Comparison of ENCODE assay signal across 30 mouse cellular contexts in genomic region chr10:117081326-117081725, GRCm38 (mm10). TPM values are rescaled to one million over a fixed set of nuclear protein-coding genes. Genes with fewer than 3 reads are reported as not detected.
"Had no signal": no experiment of that assay in that cellular context is flagged by ENCODE, and none has a peak within 500 bp of the region (broad histone marks: within the 10 kb centered on the region; RNA-seq: fewer than 3 reads in every experiment).

No protein-coding gene starts in this region.

- H3K4me2 ChIP-seq: heart, embryonic 12.5 days; hindbrain, embryonic 13.5 days; hindbrain, embryonic 15.5 days; intestine, embryonic 15.5 days; limb, embryonic 12.5 days; liver, embryonic 11.5 days; liver, embryonic 13.5 days; liver, embryonic 15.5 days had no signal

- H3K9ac ChIP-seq: heart, embryonic 12.5 days; hindbrain, embryonic 13.5 days; hindbrain, embryonic 15.5 days; intestine, embryonic 15.5 days; limb, embryonic 12.5 days; liver, embryonic 13.5 days had no signal

- H3K9me3 ChIP-seq: heart, embryonic 10.5 days; heart, embryonic 12.5 days; hindbrain, embryonic 13.5 days; hindbrain, embryonic 15.5 days; intestine, embryonic 15.5 days; limb, embryonic 10.5 days; limb, embryonic 12.5 days; liver, embryonic 13.5 days; liver, embryonic 15.5 days had no signal

- H3K27ac ChIP-seq: hindbrain, embryonic 13.5 days; hindbrain, embryonic 15.5 days; hindbrain, postnatal 0 days; intestine, embryonic 15.5 days; layer of hippocampus, adult 2 months; left cerebral cortex, adult 2 months; limb, embryonic 10.5 days; limb, embryonic 12.5 days had no signal

- H3K27me3 ChIP-seq: heart, embryonic 12.5 days; hindbrain, embryonic 13.5 days; hindbrain, embryonic 15.5 days; intestine, embryonic 15.5 days; limb, embryonic 12.5 days; liver, embryonic 13.5 days; liver, embryonic 15.5 days had no signal

- H3K4me1 ChIP-seq: hindbrain, embryonic 13.5 days; hindbrain, embryonic 15.5 days; intestine, embryonic 15.5 days; limb, embryonic 10.5 days; limb, embryonic 12.5 days had no signal

- DNase-seq: gastrocnemius, postnatal 14 days; gastrocnemius, postnatal 36 days; heart, adult 18-20 months; heart, postnatal 10 days; kidney, adult 18-20 months; kidney, adult 8-10 months; kidney, postnatal 10 days; kidney, postnatal 25 days; kidney, postnatal 4 days; liver; liver, embryonic 13.5 days had no signal

- H3K4me3 ChIP-seq: heart, embryonic 10.5 days; heart, embryonic 12.5 days; hindbrain, embryonic 13.5 days; hindbrain, embryonic 15.5 days; intestine, embryonic 15.5 days; layer of hippocampus, adult 2 months; left cerebral cortex, adult 2 months; limb, embryonic 10.5 days; limb, embryonic 12.5 days; liver, embryonic 13.5 days; liver, embryonic 15.5 days had no signal

RNA-seq across cellular contexts. Expression of gene Lrrc10, which starts 36.2 kb away (rescaled TPM):
- total RNA-seq: gastrocnemius, postnatal 14 days; hematopoietic stem cell, adult 5-6 weeks; left cerebral cortex, adult 2 months; left cerebral cortex, postnatal 14 days; left cerebral cortex, postnatal 36 days had no signal
- polyA plus RNA-seq: hindbrain, embryonic 13.5 days; hindbrain, embryonic 15.5 days; hindbrain, postnatal 0 days; inflammation-experienced regulatory T-cells, adult 6 months; intestine, embryonic 15.5 days; intestine, postnatal 0 days; kidney, embryonic 14.5 days; kidney, embryonic 16.5 days; limb, embryonic 10.5 days; liver, embryonic 13.5 days; liver, embryonic 15.5 days had no signal
